Mouse (Mus musculus): Measurements from ENCODE around the gene Dgkg.

Gene Dgkg

GRCm38 (mm10) chr16:22600108-22600699 is 56.8 kb downstream of the Dgkg start:
- intact Hi-C loops (cut with DNase I): no loop called here

GRCm38 (mm10) chr16:22598741-22599140 is 58.3 kb downstream of the Dgkg start:
- intact Hi-C loops (cut with DNase I): no loop called here

GRCm38 (mm10) chr16:22596394-22596793 is 60.6 kb downstream of the Dgkg start:
- intact Hi-C loops (cut with DNase I): no loop called here

- intact Hi-C loops (cut with DNase I): no loop called here
These were observed 63.1 kb downstream of the Dgkg start for GRCm38 (mm10) chr16:22593907-22594306.

GRCm38 (mm10) chr16:22589619-22590018 is 67.4 kb downstream of the Dgkg start:
- intact Hi-C loops (cut with DNase I): no loop called here

GRCm38 (mm10) chr16:22586151-22586836 is 70.7 kb downstream of the Dgkg start:
- intact Hi-C loops (cut with DNase I): no loop called here

GRCm38 (mm10) chr16:22585523-22585922 is 71.5 kb downstream of the Dgkg start:
- intact Hi-C loops (cut with DNase I): no loop called here

- intact Hi-C loops (cut with DNase I): no loop called here
These were observed 73.6 kb downstream of the Dgkg start for GRCm38 (mm10) chr16:22583401-22583800.

- intact Hi-C loops (cut with DNase I): no loop called here
These were observed 74.7 kb downstream of the Dgkg start for GRCm38 (mm10) chr16:22582173-22582929.

- intact Hi-C loops (cut with DNase I): no loop called here
These were observed 76.9 kb downstream of the Dgkg start for GRCm38 (mm10) chr16:22580103-22580502.

GRCm38 (mm10) chr16:22578883-22579282 is 78.1 kb downstream of the Dgkg start:
- intact Hi-C loops (cut with DNase I): loop anchor here (5.0 kb wide), 1 partner anchor 277 kb away; no protein-coding TSS in a partner anchor

- intact Hi-C loops (cut with DNase I): loop anchor here (5.0 kb wide), 1 partner anchor 275 kb away; no protein-coding TSS in a partner anchor
These were observed 79.4 kb downstream of the Dgkg start for GRCm38 (mm10) chr16:22577656-22578055.

- intact Hi-C loops (cut with DNase I): no loop called here
These were observed 82.9 kb downstream of the Dgkg start for GRCm38 (mm10) chr16:22574164-22574563.

GRCm38 (mm10) chr16:22572641-22573341 is 84.2 kb downstream of the Dgkg start:
- intact Hi-C loops (cut with DNase I): no loop called here

GRCm38 (mm10) chr16:22564907-22565272 is 92.1 kb downstream of the Dgkg start:
- intact Hi-C loops (cut with DNase I): loop anchor here (2.0 to 10.0 kb wide), 2 partner anchors 242 to 480 kb away; no protein-coding TSS in a partner anchor

GRCm38 (mm10) chr16:22564259-22564906 is 92.6 kb downstream of the Dgkg start:
- intact Hi-C loops (cut with DNase I): loop anchor here (2.0 to 10.0 kb wide), 2 partner anchors 242 to 480 kb away; no protein-coding TSS in a partner anchor

GRCm38 (mm10) chr16:22563594-22563993 is 93.4 kb downstream of the Dgkg start:
- intact Hi-C loops (cut with DNase I): loop anchor here (10.0 kb wide), 1 partner anchor 481 kb away; no protein-coding TSS in a partner anchor

- intact Hi-C loops (cut with DNase I): loop anchor here (2.0 to 5.0 kb wide), 3 partner anchors 178 to 253 kb away; no protein-coding TSS in a partner anchor
These were observed 102.0 kb downstream of the Dgkg start for GRCm38 (mm10) chr16:22554996-22555395.

GRCm38 (mm10) chr16:22552351-22552750 is 104.7 kb downstream of the Dgkg start:
- intact Hi-C loops (cut with DNase I): loop anchor here (5.0 kb wide), 1 partner anchor 175 kb away; no protein-coding TSS in a partner anchor

GRCm38 (mm10) chr16:22551231-22552000 is 105.6 kb downstream of the Dgkg start:
- intact Hi-C loops (cut with DNase I): loop anchor here (5.0 kb wide), 1 partner anchor 174 kb away; no protein-coding TSS in a partner anchor
